Mouse (Mus musculus): ENCODE measurements around the gene Piwil4. TPM values are rescaled to one million over a fixed set of nuclear protein-coding genes. Genes with fewer than 3 reads are reported as not detected.

The Piwil4 gene
- polyA plus RNA-seq, 1 experiment from 2014 or later, result 0.62 TPM

DNA sequence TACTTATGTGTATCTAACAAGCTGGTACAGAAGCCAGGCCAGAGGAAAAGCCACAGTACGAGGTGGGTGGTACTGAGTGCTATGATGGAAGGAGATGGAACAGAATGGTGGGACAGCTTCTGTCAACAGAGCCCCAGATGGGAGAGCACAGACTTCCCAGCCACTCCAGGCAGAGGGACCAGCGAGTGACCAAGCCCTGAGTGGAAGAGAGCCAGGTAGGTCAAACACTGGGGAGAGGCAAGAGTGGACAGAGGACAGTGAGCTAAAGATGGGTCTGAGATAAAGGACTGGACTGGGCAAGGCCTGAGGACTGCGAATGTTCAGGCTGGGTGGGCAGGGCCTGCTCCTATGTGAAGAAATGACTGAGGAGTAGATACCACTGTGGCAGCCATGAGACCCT, 72.2 kb downstream of the Piwil4 start:
- WGBS, result 80% methylated on average over 3 of the region's 3 CpGs
- H3K27ac ChIP-seq (ENCODE audit: low read depth, low read length), result no peak overlapping the region
- H3K36me3 ChIP-seq (ENCODE audit: control insufficient read depth, insufficient read depth, low read length), result no peaks in the 10 kb centered on the region
- H3K9ac ChIP-seq (ENCODE audit: low read depth, low read length), result no peak overlapping the region
- ATAC-seq (ENCODE audit: low FRiP score) (no peak), DNase-seq (ENCODE audit: low spot score) (no peak)
- H3K27me3 ChIP-seq (ENCODE audit: control insufficient read depth, insufficient read depth, low read length), result no peaks in the 10 kb centered on the region
- H3K4me1 ChIP-seq (replicated peaks; ENCODE audit: control insufficient read depth, insufficient read depth, low read length), result no peaks in the 10 kb centered on the region
- H3K4me2 ChIP-seq (replicated peaks; ENCODE audit: low read depth, low read length), result no peak overlapping the region
- H3K4me3 ChIP-seq (ENCODE audit: low read depth, low read length), result no peak overlapping the region
- H3K9me3 ChIP-seq (ENCODE audit: control insufficient read depth, low read length), result no peaks in the 10 kb centered on the region

GRCm38 (mm10) chr9:14666071-14666470, 74.5 kb downstream of the Piwil4 start:
- Histone ChIP-seq H3K36me3 (ENCODE audit: control insufficient read depth, insufficient read depth, low read length) (no peaks in the 10 kb centered on the region), H3K4me3 (ENCODE audit: low read depth, low read length) (no peak overlapping the region), H3K27ac (ENCODE audit: low read depth, low read length) (no peak overlapping the region), H3K9ac (ENCODE audit: low read depth, low read length) (no peak overlapping the region), H3K4me1 (replicated peaks; ENCODE audit: control insufficient read depth, insufficient read depth, low read length) (no peaks in the 10 kb centered on the region), H3K4me2 (replicated peaks; ENCODE audit: low read depth, low read length) (no peak overlapping the region), H3K27me3 (ENCODE audit: control insufficient read depth, insufficient read depth, low read length) (no peaks in the 10 kb centered on the region), H3K9me3 (ENCODE audit: control insufficient read depth, low read length) (no peaks in the 10 kb centered on the region)
- ATAC-seq (ENCODE audit: low FRiP score), result no peak
- WGBS, result 90% methylated on average over 3 of the region's 3 CpGs
- DNase-seq (ENCODE audit: low spot score), result no peak

DNA sequence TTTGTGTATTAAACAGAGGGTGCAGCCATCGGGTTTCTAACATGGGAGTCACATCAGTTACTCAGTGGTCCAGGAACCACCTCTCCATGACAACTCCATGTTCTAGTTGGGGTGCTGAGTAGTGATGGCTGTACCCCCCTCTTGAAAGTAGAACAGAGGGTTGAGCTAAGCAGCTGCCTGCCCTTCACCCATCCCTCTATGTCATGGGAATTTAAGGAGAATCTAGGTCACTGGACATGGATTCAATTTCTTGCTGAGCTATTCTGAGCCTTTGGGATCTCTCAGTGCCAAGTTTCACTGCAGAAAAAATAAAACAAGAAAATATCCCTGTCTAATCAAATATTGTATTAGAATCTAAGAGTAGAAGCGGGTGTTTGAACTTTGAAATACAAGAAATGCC, 76.9 kb downstream of the Piwil4 start:
- Histone ChIP-seq H3K36me3 (ENCODE audit: control insufficient read depth, insufficient read depth, low read length) (no peaks in the 10 kb centered on the region), H3K4me3 (ENCODE audit: low read depth, low read length) (no peak overlapping the region), H3K4me1 (replicated peaks; ENCODE audit: control insufficient read depth, insufficient read depth, low read length) (no peaks in the 10 kb centered on the region), H3K27me3 (ENCODE audit: control insufficient read depth, insufficient read depth, low read length) (no peaks in the 10 kb centered on the region), H3K27ac (ENCODE audit: low read depth, low read length) (no peak overlapping the region), H3K9ac (ENCODE audit: low read depth, low read length) (no peak overlapping the region), H3K9me3 (ENCODE audit: control insufficient read depth, low read length) (no peaks in the 10 kb centered on the region), H3K4me2 (replicated peaks; ENCODE audit: low read depth, low read length) (no peak overlapping the region)
- ATAC-seq (ENCODE audit: low FRiP score), result no peak
- WGBS, result 89% methylated on average over 2 of the region's 2 CpGs
- DNase-seq (ENCODE audit: low spot score), result no peak

DNA sequence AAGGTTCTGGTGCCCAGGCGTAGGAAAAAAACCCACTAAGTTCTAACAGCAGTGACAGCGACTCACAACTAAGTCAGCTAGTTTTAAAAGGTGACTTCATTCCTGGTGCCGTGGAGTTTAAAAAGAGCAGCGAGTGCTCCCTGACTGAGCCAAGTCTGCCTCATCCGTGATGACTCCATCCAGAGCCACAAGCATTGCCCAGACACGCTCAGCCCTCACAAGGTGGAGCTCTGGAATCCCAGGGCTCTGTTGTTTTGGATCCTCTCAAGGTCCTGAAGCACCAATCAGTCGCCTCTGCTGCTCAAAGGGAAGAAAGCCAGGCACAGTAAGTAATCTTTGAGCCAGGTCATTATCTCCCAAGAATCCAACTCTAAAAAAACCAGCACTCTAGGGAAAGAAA, 77.7 kb downstream of the Piwil4 start:
- Histone ChIP-seq H3K4me3 (ENCODE audit: low read depth, low read length) (no peak overlapping the region), H3K4me1 (replicated peaks; ENCODE audit: control insufficient read depth, insufficient read depth, low read length) (no peaks in the 10 kb centered on the region), H3K9ac (ENCODE audit: low read depth, low read length) (no peak overlapping the region), H3K27ac (ENCODE audit: low read depth, low read length) (no peak overlapping the region), H3K4me2 (replicated peaks; ENCODE audit: low read depth, low read length) (no peak overlapping the region), H3K9me3 (ENCODE audit: control insufficient read depth, low read length) (no peaks in the 10 kb centered on the region), H3K36me3 (ENCODE audit: control insufficient read depth, insufficient read depth, low read length) (no peaks in the 10 kb centered on the region), H3K27me3 (ENCODE audit: control insufficient read depth, insufficient read depth, low read length) (no peaks in the 10 kb centered on the region)
- WGBS, result 74% methylated on average over 7 of the region's 7 CpGs
- no peak for ATAC-seq (ENCODE audit: low FRiP score)
- no peak for DNase-seq (ENCODE audit: low spot score)

DNA sequence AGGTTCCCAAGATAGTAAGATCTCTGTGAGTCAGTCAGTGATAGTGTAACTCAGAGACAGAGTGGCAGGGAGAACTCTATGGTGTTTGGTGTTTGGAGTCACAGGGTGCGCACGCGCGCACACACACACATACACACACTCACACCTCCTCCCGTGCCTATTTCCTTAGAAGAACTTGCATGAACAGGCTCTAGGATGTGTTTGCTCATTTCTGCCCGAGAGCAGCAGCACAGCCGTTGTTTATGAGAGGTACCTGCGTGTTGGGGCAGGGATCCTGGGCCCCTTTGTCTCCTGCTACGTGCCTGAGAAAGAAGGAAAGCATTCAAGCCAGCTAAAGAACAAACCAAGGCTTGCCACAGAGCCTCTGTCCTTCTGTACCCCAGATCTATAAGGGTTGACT, 78.4 kb downstream of the Piwil4 start:
- no peak for DNase-seq (ENCODE audit: low spot score)

GRCm38 (mm10) chr9:14657926-14658325, 82.6 kb downstream of the Piwil4 start:
- Histone ChIP-seq H3K9me3 (ENCODE audit: control insufficient read depth, low read length) (no peaks in the 10 kb centered on the region), H3K27ac (ENCODE audit: low read depth, low read length) (no peak overlapping the region), H3K27me3 (ENCODE audit: control insufficient read depth, insufficient read depth, low read length) (no peaks in the 10 kb centered on the region), H3K4me1 (replicated peaks; ENCODE audit: control insufficient read depth, insufficient read depth, low read length) (no peaks in the 10 kb centered on the region), H3K4me2 (replicated peaks; ENCODE audit: low read depth, low read length) (no peak overlapping the region), H3K9ac (ENCODE audit: low read depth, low read length) (no peak overlapping the region), H3K4me3 (ENCODE audit: low read depth, low read length) (no peak overlapping the region), H3K36me3 (ENCODE audit: control insufficient read depth, insufficient read depth, low read length) (no peaks in the 10 kb centered on the region)
- 54% methylated on average over 2 of the region's 2 CpGs for WGBS
- no peak for DNase-seq (ENCODE audit: low spot score)
- no peak for ATAC-seq (ENCODE audit: low FRiP score)

More for the DNA sequence above, 78.4 kb downstream of the Piwil4 start:
- Histone ChIP-seq H3K27ac (ENCODE audit: low read depth, low read length) (no peak overlapping the region), H3K9ac (ENCODE audit: low read depth, low read length) (no peak overlapping the region), H3K9me3 (ENCODE audit: control insufficient read depth, low read length) (no peaks in the 10 kb centered on the region), H3K4me2 (replicated peaks; ENCODE audit: low read depth, low read length) (no peak overlapping the region), H3K36me3 (ENCODE audit: control insufficient read depth, insufficient read depth, low read length) (no peaks in the 10 kb centered on the region), H3K4me1 (replicated peaks; ENCODE audit: control insufficient read depth, insufficient read depth, low read length) (no peaks in the 10 kb centered on the region), H3K27me3 (ENCODE audit: control insufficient read depth, insufficient read depth, low read length) (no peaks in the 10 kb centered on the region), H3K4me3 (ENCODE audit: low read depth, low read length) (no peak overlapping the region)
- no peak for ATAC-seq (ENCODE audit: low FRiP score)
- 86% methylated on average over 9 of the region's 9 CpGs for WGBS

GRCm38 (mm10) chr9:14654010-14654409, 86.5 kb downstream of the Piwil4 start:
- Histone ChIP-seq H3K36me3 (ENCODE audit: control insufficient read depth, insufficient read depth, low read length) (no peaks in the 10 kb centered on the region), H3K9me3 (ENCODE audit: control insufficient read depth, low read length) (no peaks in the 10 kb centered on the region), H3K4me2 (replicated peaks; ENCODE audit: low read depth, low read length) (no peak overlapping the region), H3K4me3 (ENCODE audit: low read depth, low read length) (no peak overlapping the region), H3K27me3 (ENCODE audit: control insufficient read depth, insufficient read depth, low read length) (no peaks in the 10 kb centered on the region), H3K9ac (ENCODE audit: low read depth, low read length) (no peak overlapping the region), H3K4me1 (replicated peaks; ENCODE audit: control insufficient read depth, insufficient read depth, low read length) (no peaks in the 10 kb centered on the region), H3K27ac (ENCODE audit: low read depth, low read length) (no peak overlapping the region)
- DNase-seq (ENCODE audit: low spot score) (no peak), ATAC-seq (ENCODE audit: low FRiP score) (no peak)
- 78% methylated on average over 2 of the region's 2 CpGs for WGBS

DNA sequence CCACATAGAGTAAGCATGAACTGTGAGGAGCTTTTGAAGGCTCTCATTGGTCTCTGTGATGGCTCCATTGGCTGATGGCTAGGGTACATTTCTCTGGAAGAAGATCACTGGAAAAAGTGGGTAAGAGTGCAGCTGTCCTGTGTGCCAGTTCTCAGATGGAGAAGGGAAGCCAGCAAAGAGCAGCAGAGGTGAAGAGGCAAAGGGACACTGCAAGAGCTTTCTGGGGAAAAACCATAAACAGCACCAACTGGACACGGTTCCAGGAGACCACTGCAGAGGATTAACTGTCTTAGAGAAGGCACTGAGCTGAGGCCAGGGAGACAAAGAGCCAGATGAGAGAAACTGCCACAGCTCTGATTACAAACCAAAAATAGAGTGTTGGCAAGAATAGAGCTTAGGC, 87.8 kb downstream of the Piwil4 start:
- Histone ChIP-seq H3K4me2 (replicated peaks; ENCODE audit: low read depth, low read length) (no peak overlapping the region), H3K27me3 (ENCODE audit: control insufficient read depth, insufficient read depth, low read length) (no peaks in the 10 kb centered on the region), H3K4me1 (replicated peaks; ENCODE audit: control insufficient read depth, insufficient read depth, low read length) (no peaks in the 10 kb centered on the region), H3K27ac (ENCODE audit: low read depth, low read length) (no peak overlapping the region), H3K9me3 (ENCODE audit: control insufficient read depth, low read length) (no peaks in the 10 kb centered on the region), H3K4me3 (ENCODE audit: low read depth, low read length) (no peak overlapping the region), H3K36me3 (ENCODE audit: control insufficient read depth, insufficient read depth, low read length) (no peaks in the 10 kb centered on the region), H3K9ac (ENCODE audit: low read depth, low read length) (no peak overlapping the region)
- no peak for ATAC-seq (ENCODE audit: low FRiP score)
- no peak for DNase-seq (ENCODE audit: low spot score)
- WGBS, result 84% methylated on average over 1 of the region's 1 CpGs

DNA sequence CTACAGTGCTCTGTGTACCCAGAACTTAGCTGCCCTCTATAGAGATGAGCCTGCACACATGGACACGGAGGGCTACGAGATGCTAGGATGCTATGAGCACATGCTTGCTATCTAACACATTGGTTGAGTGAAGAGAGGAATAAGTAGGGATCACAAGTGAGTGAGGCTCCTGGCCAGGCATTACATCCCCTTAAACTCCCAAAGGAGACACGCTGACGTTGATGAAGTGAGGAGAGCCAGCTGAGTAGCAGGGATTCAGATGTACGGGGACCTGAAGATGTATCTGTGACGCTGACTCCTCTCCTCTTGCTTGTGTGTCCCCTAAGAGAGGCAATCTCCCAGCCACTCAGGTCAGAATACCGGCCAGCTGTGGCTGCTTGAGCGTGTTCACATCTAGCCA, 92.7 kb downstream of the Piwil4 start:
- Histone ChIP-seq H3K27ac (ENCODE audit: low read depth, low read length) (no peak overlapping the region), H3K9me3 (ENCODE audit: control insufficient read depth, low read length) (no peaks in the 10 kb centered on the region), H3K27me3 (ENCODE audit: control insufficient read depth, insufficient read depth, low read length) (no peaks in the 10 kb centered on the region), H3K36me3 (ENCODE audit: control insufficient read depth, insufficient read depth, low read length) (no peaks in the 10 kb centered on the region), H3K4me2 (replicated peaks; ENCODE audit: low read depth, low read length) (no peak overlapping the region), H3K4me3 (ENCODE audit: low read depth, low read length) (no peak overlapping the region), H3K9ac (ENCODE audit: low read depth, low read length) (no peak overlapping the region), H3K4me1 (replicated peaks; ENCODE audit: control insufficient read depth, insufficient read depth, low read length) (no peaks in the 10 kb centered on the region; the same call in 1 of the 2 replicates)
- no peak for DNase-seq (ENCODE audit: low spot score)
- WGBS, result 87% methylated on average over 8 of the region's 8 CpGs
- ATAC-seq (ENCODE audit: low FRiP score), result no peak
